Mouse (Mus musculus): ENCODE measurements at regions not wholly inside any gene's neighbourhood (a gene's known extent, or its start where the extent isn't known, plus 50 kb on each side); places are given as distances from the start of the nearest gene placed in this dataset.

- Histone ChIP-seq H3K9ac (ENCODE audit: control insufficient read depth, low read depth, low read length, poor library complexity, severe bottlenecking) (no peak overlapping the region), H3K27ac (ENCODE audit: control insufficient read depth, low read depth, low read length) (no peak overlapping the region), H3K79me2 (ENCODE audit: control insufficient read depth, insufficient read depth, low read length, poor library complexity) (no peaks in the 10 kb centered on the region), H3K9me3 (replicated peaks; ENCODE audit: insufficient read depth, low read length) (no peaks in the 10 kb centered on the region), H3K4me1 (ENCODE audit: control insufficient read depth in 1 of 2, insufficient read depth in 2 of 2, low read length in 2 of 2) (no peaks in the 10 kb centered on the region), H3K27me3 (ENCODE audit: control insufficient read depth in 1 of 2, insufficient read depth in 2 of 2, low read length in 2 of 2) (no peaks in the 10 kb centered on the region), H3K4me3 (ENCODE audit: control insufficient read depth in 1 of 2, insufficient read depth in 1 of 2, low read depth in 2 of 2, low read length in 2 of 2) (no peak overlapping the region), H3K36me3 (ENCODE audit: control insufficient read depth in 1 of 2, insufficient read depth in 2 of 2, low read length in 2 of 2) (no peaks in the 10 kb centered on the region)
- DNase-seq (ENCODE audit: low read depth, low spot score) = no peak
- TF ChIP-seq POLR2AphosphoS5 (IDR thresholded peaks at IDR 0.05; ENCODE audit: borderline replicate concordance, low read depth, low read length) (no peak), USF2 (IDR thresholded peaks at IDR 0.05; ENCODE audit: borderline replicate concordance in 1 of 2, insufficient read depth in 1 of 2, low read depth in 1 of 2, low read length in 2 of 2) (no peak), UBTF (IDR thresholded peaks at IDR 0.05; ENCODE audit: borderline replicate concordance, insufficient read depth, low read depth, low read length) (no peak), BHLHE40 (IDR thresholded peaks at IDR 0.05; ENCODE audit: borderline replicate concordance, low read depth, low read length) (no peak), ZNF384 (IDR thresholded peaks at IDR 0.05; ENCODE audit: low read depth, low read length) (no peak), RAD21 (IDR thresholded peaks at IDR 0.05; ENCODE audit: low read depth, low read length) (no peak), KAT2A (conservative IDR thresholded peaks at IDR 0.05; ENCODE audit: low read depth, low read length) (no peak), RCOR1 (IDR thresholded peaks at IDR 0.05; ENCODE audit: low read depth, low read length) (no peak), HCFC1 (IDR thresholded peaks at IDR 0.05; ENCODE audit: low read depth, low read length) (no peak), CTCF (IDR thresholded peaks at IDR 0.05 in 2 of 3, conservative IDR thresholded peaks at IDR 0.05 in 1 of 3; ENCODE audit: control insufficient read depth in 1 of 3, insufficient read depth in 1 of 3, low read depth in 2 of 3, low read length in 3 of 3, poor library complexity in 1 of 3, severe bottlenecking in 1 of 3) (no peak), JUND (IDR thresholded peaks at IDR 0.05; ENCODE audit: low read depth, low read length) (no peak), MYB (IDR thresholded peaks at IDR 0.05; ENCODE audit: low read depth, low read length) (no peak), MEF2A (IDR thresholded peaks at IDR 0.05; ENCODE audit: extremely low read depth, insufficient replicate concordance, low read depth, low read length, poor library complexity, severe bottlenecking) (no peak), TCF12 (IDR thresholded peaks at IDR 0.05; ENCODE audit: low read depth, low read length) (no peak), ETS1 (IDR thresholded peaks at IDR 0.05; ENCODE audit: low read depth, low read length) (no peak), NRF1 (IDR thresholded peaks at IDR 0.05; ENCODE audit: insufficient read depth, low read depth, low read length, poor library complexity, severe bottlenecking) (no peak), MAX (IDR thresholded peaks at IDR 0.05; ENCODE audit: low read length) (no peak), POLR2AphosphoS2 (IDR thresholded peaks at IDR 0.05; ENCODE audit: low read length) (no peak)
Measured at GRCm38 (mm10) chr2:48010308-48010707, 803.6 kb upstream of the Acvr2a start.

GRCm38 (mm10) chr2:48027559-48027958 lies 786.4 kb upstream of the Acvr2a start:
- H3K79me2 ChIP-seq (ENCODE audit: control insufficient read depth, insufficient read depth, low read length, poor library complexity) = no peaks in the 10 kb centered on the region
- H3K4me3 ChIP-seq (ENCODE audit: control insufficient read depth in 1 of 2, insufficient read depth in 1 of 2, low read depth in 2 of 2, low read length in 2 of 2) = no peak overlapping the region
- H3K36me3 ChIP-seq (ENCODE audit: control insufficient read depth in 1 of 2, insufficient read depth in 2 of 2, low read length in 2 of 2) = no peaks in the 10 kb centered on the region
- TF ChIP-seq CTCF (IDR thresholded peaks at IDR 0.05 in 2 of 3, conservative IDR thresholded peaks at IDR 0.05 in 1 of 3; ENCODE audit: control insufficient read depth in 1 of 3, insufficient read depth in 1 of 3, low read depth in 2 of 3, low read length in 3 of 3, poor library complexity in 1 of 3, severe bottlenecking in 1 of 3) = no peak
- no peak for TF ChIP-seq CHD1 (IDR thresholded peaks at IDR 0.05; ENCODE audit: low read depth, low read length)
- TF ChIP-seq MAFK (IDR thresholded peaks at IDR 0.05; ENCODE audit: borderline replicate concordance, low read depth, low read length) = no peak
- TF ChIP-seq POLR2A (IDR thresholded peaks at IDR 0.05; ENCODE audit: control insufficient read depth in 1 of 2, insufficient read depth in 1 of 2, low read depth in 1 of 2, low read length in 2 of 2, poor library complexity in 1 of 2) = no peak
- no peak for TF ChIP-seq POLR2AphosphoS5 (IDR thresholded peaks at IDR 0.05; ENCODE audit: borderline replicate concordance, low read depth, low read length)
- no peak for TF ChIP-seq SMC3 (IDR thresholded peaks at IDR 0.05; ENCODE audit: low read depth, low read length)
- TF ChIP-seq TAL1 (IDR thresholded peaks at IDR 0.05; ENCODE audit: low read length) = no peak
- DNase-seq (ENCODE audit: low read depth, low spot score) = no peak
- no peak overlapping the region for H3K9ac ChIP-seq (ENCODE audit: control insufficient read depth, low read depth, low read length, poor library complexity, severe bottlenecking)
- no peaks in the 10 kb centered on the region for H3K27me3 ChIP-seq (ENCODE audit: control insufficient read depth in 1 of 2, insufficient read depth in 2 of 2, low read length in 2 of 2)
- no peaks in the 10 kb centered on the region for H3K9me3 ChIP-seq (replicated peaks; ENCODE audit: insufficient read depth, low read length)
- H3K27ac ChIP-seq (ENCODE audit: control insufficient read depth, low read depth, low read length) = no peak overlapping the region
- H3K4me1 ChIP-seq (ENCODE audit: control insufficient read depth in 1 of 2, insufficient read depth in 2 of 2, low read length in 2 of 2) = no peaks in the 10 kb centered on the region

All from MEL (cell line).